Mouse (Mus musculus): Measurements from ENCODE around the gene Maco1.

The Maco1 gene

GRCm38 (mm10) chr4:134772805-134773674 lies 80.1 kb downstream of the Maco1 start:
- DNase-seq (ENCODE audit: low read depth) = peak; percentile 52

- no peak for DNase-seq (ENCODE audit: low read depth)
These were observed 83.3 kb downstream of the Maco1 start for GRCm38 (mm10) chr4:134769891-134770290.

GRCm38 (mm10) chr4:134769081-134769811 lies 83.9 kb downstream of the Maco1 start:
- no peak for DNase-seq (ENCODE audit: low read depth)

GRCm38 (mm10) chr4:134768226-134768888 lies 84.8 kb downstream of the Maco1 start:
- no peak for DNase-seq (ENCODE audit: low read depth)

- DNase-seq (ENCODE audit: low read depth) = peak; percentile 90
These were observed 85.5 kb downstream of the Maco1 start, which contains the start of gene Ldlrap1 for GRCm38 (mm10) chr4:134767426-134768225. Ldlrap1 (minus strand) TSS chr4:134768024.

GRCm38 (mm10) chr4:134766904-134767425 lies 86.2 kb downstream of the Maco1 start:
- peak; percentile 65 for DNase-seq (ENCODE audit: low read depth)

- no peak for DNase-seq (ENCODE audit: low read depth)
These were observed 86.9 kb downstream of the Maco1 start for GRCm38 (mm10) chr4:134766277-134766676.

- DNase-seq (ENCODE audit: low read depth) = no peak
These were observed 88.8 kb downstream of the Maco1 start for GRCm38 (mm10) chr4:134764333-134764732.

- no peak for DNase-seq (ENCODE audit: low read depth)
These were observed 90.8 kb downstream of the Maco1 start for GRCm38 (mm10) chr4:134762360-134762759.

- DNase-seq (ENCODE audit: low read depth) = no peak
These were observed 92.3 kb downstream of the Maco1 start for GRCm38 (mm10) chr4:134760793-134761201.

GRCm38 (mm10) chr4:134760281-134760680 lies 92.9 kb downstream of the Maco1 start:
- DNase-seq (ENCODE audit: low read depth) = no peak

GRCm38 (mm10) chr4:134759564-134759963 lies 93.6 kb downstream of the Maco1 start:
- DNase-seq (ENCODE audit: low read depth) = no peak

GRCm38 (mm10) chr4:134758922-134759321 lies 94.2 kb downstream of the Maco1 start:
- no peak for DNase-seq (ENCODE audit: low read depth)

GRCm38 (mm10) chr4:134758367-134758766 lies 94.8 kb downstream of the Maco1 start:
- no peak for DNase-seq (ENCODE audit: low read depth)

- DNase-seq (ENCODE audit: low read depth) = peak; percentile 59
These were observed 96.2 kb downstream of the Maco1 start for GRCm38 (mm10) chr4:134756953-134757352.

- DNase-seq (ENCODE audit: low read depth) = no peak
These were observed 98.2 kb downstream of the Maco1 start for GRCm38 (mm10) chr4:134754941-134755340.

- DNase-seq (ENCODE audit: low read depth) = no peak
These were observed 98.8 kb downstream of the Maco1 start for GRCm38 (mm10) chr4:134754371-134754770.

- no peak for DNase-seq (ENCODE audit: low read depth)
These were observed 99.5 kb downstream of the Maco1 start for GRCm38 (mm10) chr4:134753516-134754261.

- no peak for DNase-seq (ENCODE audit: low read depth)
These were observed 100.2 kb downstream of the Maco1 start for GRCm38 (mm10) chr4:134752911-134753426.

All from induced T-regulatory cell, adult 2 months (primary cell).